Mouse (Mus musculus): ENCODE results near the gene Tmem135. TPM values are rescaled to one million over a fixed set of nuclear protein-coding genes. Genes with fewer than 3 reads are reported as not detected.

Tmem135 gene
- polyA plus RNA-seq, 1 experiment = 189 TPM

GRCm38 (mm10) chr7:89231200-89231790 lies 172.7 kb downstream of the Tmem135 start:
- no peak for TF ChIP-seq GATA1 (IDR thresholded peaks at IDR 0.05; ENCODE audit: low read length)

GRCm38 (mm10) chr7:89222609-89223008 lies 181.4 kb downstream of the Tmem135 start:
- TF ChIP-seq GATA1 (IDR thresholded peaks at IDR 0.05; ENCODE audit: low read length) = no peak

GRCm38 (mm10) chr7:89216628-89217027 lies 187.4 kb downstream of the Tmem135 start:
- no peak for TF ChIP-seq GATA1 (IDR thresholded peaks at IDR 0.05; ENCODE audit: low read length)

- no peak for TF ChIP-seq GATA1 (IDR thresholded peaks at IDR 0.05; ENCODE audit: low read length)
Observed at GRCm38 (mm10) chr7:89216118-89216517, 187.9 kb downstream of the Tmem135 start.

- no peak for TF ChIP-seq GATA1 (IDR thresholded peaks at IDR 0.05; ENCODE audit: low read length)
Observed at GRCm38 (mm10) chr7:89215714-89216113, 188.3 kb downstream of the Tmem135 start.

GRCm38 (mm10) chr7:89210506-89210905 lies 193.5 kb downstream of the Tmem135 start:
- TF ChIP-seq GATA1 (IDR thresholded peaks at IDR 0.05; ENCODE audit: low read length) = no peak

GRCm38 (mm10) chr7:89206165-89206564 lies 197.9 kb downstream of the Tmem135 start:
- TF ChIP-seq GATA1 (IDR thresholded peaks at IDR 0.05; ENCODE audit: low read length) = no peak

GRCm38 (mm10) chr7:89205402-89205801 lies 198.6 kb downstream of the Tmem135 start:
- TF ChIP-seq GATA1 (IDR thresholded peaks at IDR 0.05; ENCODE audit: low read length) = no peak

- TF ChIP-seq GATA1 (IDR thresholded peaks at IDR 0.05; ENCODE audit: low read length) = no peak
Observed at GRCm38 (mm10) chr7:89203144-89203543, 200.9 kb downstream of the Tmem135 start.

- no peak for TF ChIP-seq GATA1 (IDR thresholded peaks at IDR 0.05; ENCODE audit: low read length)
Observed at GRCm38 (mm10) chr7:89201954-89202353, 202.1 kb downstream of the Tmem135 start.

GRCm38 (mm10) chr7:89198499-89198898 lies 205.5 kb downstream of the Tmem135 start:
- TF ChIP-seq GATA1 (IDR thresholded peaks at IDR 0.05; ENCODE audit: low read length) = no peak

GRCm38 (mm10) chr7:89193459-89193858 lies 210.6 kb downstream of the Tmem135 start:
- TF ChIP-seq GATA1 (IDR thresholded peaks at IDR 0.05; ENCODE audit: low read length) = no peak

GRCm38 (mm10) chr7:89183928-89184327 lies 220.1 kb downstream of the Tmem135 start:
- no peak for TF ChIP-seq GATA1 (IDR thresholded peaks at IDR 0.05; ENCODE audit: low read length)

GRCm38 (mm10) chr7:89182943-89183342 lies 221.1 kb downstream of the Tmem135 start:
- TF ChIP-seq GATA1 (IDR thresholded peaks at IDR 0.05; ENCODE audit: low read length) = no peak

GRCm38 (mm10) chr7:89181285-89181684 lies 222.7 kb downstream of the Tmem135 start:
- TF ChIP-seq GATA1 (IDR thresholded peaks at IDR 0.05; ENCODE audit: low read length) = no peak

GRCm38 (mm10) chr7:89178601-89179000 lies 225.4 kb downstream of the Tmem135 start:
- TF ChIP-seq GATA1 (IDR thresholded peaks at IDR 0.05; ENCODE audit: low read length) = no peak

GRCm38 (mm10) chr7:89177926-89178325 lies 226.1 kb downstream of the Tmem135 start:
- no peak for TF ChIP-seq GATA1 (IDR thresholded peaks at IDR 0.05; ENCODE audit: low read length)

- TF ChIP-seq GATA1 (IDR thresholded peaks at IDR 0.05; ENCODE audit: low read length) = no peak
Observed at GRCm38 (mm10) chr7:89174430-89174829, 229.6 kb downstream of the Tmem135 start.
